Mouse (Mus musculus) small intestine, adult 2 months (tissue): ENCODE measurements around the gene Rcn3.

Experiments
- CTCF ChIP-seq: fragments of 200-500 bp; IDR thresholded peaks from 2 replicates; pipeline ENCODE4 v1.5.1; 2012; ENCODE audit warnings: low read depth, mild to moderate bottlenecking, control low read depth, inconsistent platforms, low read length, moderate library complexity, mixed read lengths; ENCODE audit not compliant: insufficient replicate concordance, insufficient read length; ENCODE audit errors: extremely low read depth
- POLR2A ChIP-seq: fragments of 200-500 bp; IDR thresholded peaks from 2 replicates; pipeline ENCODE4 v1.6.1; 2012; ENCODE audit warnings: low read depth, mild to moderate bottlenecking, control low read depth, inconsistent platforms, low read length, moderate library complexity

DNA sequence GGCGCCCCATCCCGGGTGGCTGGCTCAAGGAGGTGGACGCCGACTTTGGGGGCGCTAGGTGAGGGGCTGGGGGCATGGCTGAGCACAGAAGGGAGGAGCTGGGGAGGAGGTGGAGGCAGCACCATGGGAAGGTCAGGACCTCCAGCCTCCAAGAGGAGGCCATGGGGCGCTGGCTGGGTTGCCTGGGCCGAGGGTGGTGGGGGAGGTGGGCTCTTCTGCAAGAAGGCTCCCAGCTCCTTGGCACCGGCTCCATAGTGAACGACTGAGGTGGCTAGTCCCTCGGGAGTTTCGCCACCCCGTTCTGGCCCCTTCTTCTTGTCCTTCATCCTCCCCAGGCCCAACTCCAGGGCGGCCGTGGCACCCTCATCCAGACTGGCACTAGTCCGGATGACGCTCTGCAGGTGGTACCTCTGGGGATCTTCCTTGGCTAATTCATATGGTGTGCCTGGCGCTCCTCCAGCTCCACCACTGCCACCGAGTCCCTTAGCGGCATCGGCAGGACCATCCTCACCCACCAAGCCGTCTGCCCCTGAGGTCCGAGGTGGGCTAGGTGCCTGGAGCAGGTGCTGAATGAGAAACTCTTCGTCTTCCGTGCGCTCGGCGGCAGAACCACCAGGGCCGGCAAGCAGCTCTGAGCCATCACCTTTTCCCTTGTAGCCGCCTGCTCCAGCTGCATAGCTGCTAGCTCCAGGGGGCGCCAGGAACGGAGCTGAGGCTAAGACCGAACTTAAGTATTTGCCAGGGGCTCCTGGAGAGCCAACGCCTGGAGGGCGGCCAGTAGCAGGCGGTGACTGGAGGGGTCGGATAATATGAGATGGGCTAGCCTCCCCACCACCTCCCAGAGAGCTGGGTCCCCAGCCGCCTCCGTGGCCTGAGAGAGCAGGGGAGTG is 43.8 kb downstream of the Rcn3 start:
- no peak for TF ChIP-seq CTCF
- no peak for TF ChIP-seq POLR2A
